Mouse (Mus musculus) cortical plate, adult 2 months (tissue): ENCODE results near the gene Vmn1r85.

ENCODE experiments used
- CTCF ChIP-seq: fragments of 200-500 bp; IDR thresholded peaks from 2 replicates; pipeline ENCODE4 v1.5.1; 2011; ENCODE audit warnings: mild to moderate bottlenecking, control low read depth, low read length; ENCODE audit not compliant: insufficient read depth; ENCODE audit errors: extremely low read depth
- POLR2A ChIP-seq: fragments of 200-500 bp; IDR thresholded peaks from 2 replicates; pipeline ENCODE4 v1.6.1; 2011; ENCODE audit warnings: mild to moderate bottlenecking, low read length, control low read depth; ENCODE audit not compliant: insufficient read depth; ENCODE audit errors: extremely low read depth

DNA sequence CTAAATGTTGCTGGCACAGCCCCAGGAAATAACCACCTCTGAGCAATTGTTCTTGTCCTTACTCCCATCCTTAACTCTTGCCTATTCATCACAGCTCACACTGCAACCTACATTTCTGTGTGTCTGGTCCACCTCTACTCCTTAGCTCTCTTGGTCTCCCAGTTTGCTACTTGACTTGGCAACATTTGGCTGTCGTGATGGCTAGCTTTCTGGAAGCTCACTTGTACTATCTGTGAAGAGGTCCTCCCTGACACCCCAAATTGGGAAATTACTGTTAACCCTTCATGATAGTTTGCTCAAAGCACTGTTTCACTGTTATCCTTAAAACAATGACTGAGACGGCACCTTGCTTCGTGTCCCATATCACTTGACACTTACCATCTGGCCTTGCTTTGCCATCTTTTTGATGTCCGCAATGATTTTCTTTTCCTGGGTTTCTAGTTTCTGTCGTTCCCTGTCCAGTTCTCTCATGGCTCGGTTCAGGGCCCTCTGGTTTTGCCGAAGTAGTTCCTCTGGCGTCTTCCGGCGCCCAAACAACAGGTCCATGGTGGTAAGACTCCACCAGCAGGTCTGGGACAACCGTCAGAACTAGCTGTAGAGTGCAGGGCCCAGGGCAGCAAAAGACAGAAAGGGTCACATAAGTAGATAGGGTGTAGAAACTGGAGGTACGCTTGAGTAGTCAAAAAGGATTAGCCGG, 61.4 kb downstream of the Vmn1r85 start:
- TF ChIP-seq POLR2A (no peak), CTCF (no peak)
